Mouse (Mus musculus) forebrain, embryonic 12.5 days (tissue): ENCODE data around the gene Pdrg1. TPM values are rescaled to one million over a fixed set of nuclear protein-coding genes. Genes with fewer than 3 reads are reported as not detected.

ENCODE experiments used
- ATAC-seq: fragments of 200-750 bp; cut with Nextera tagmentation; 2 replicates; pipeline ENCODE4 v1.8.0; 2017; ENCODE audit warnings: moderate TSS enrichment; ENCODE audit not compliant: low FRiP score
- H3K27ac ChIP-seq: fragments of 300-500 bp; sonication (generic); 2 replicates; pipeline ENCODE4 v1.5.1; 2016; ENCODE audit warnings: mild to moderate bottlenecking
- H3K27me3 ChIP-seq: fragments of 300-500 bp; sonication (generic); 2 replicates; pipeline ENCODE4 v1.6.1; 2016; ENCODE audit warnings: mild to moderate bottlenecking
- H3K36me3 ChIP-seq: fragments of 300-500 bp; sonication (generic); replicated peaks from 2 replicates; pipeline ENCODE4 v1.6.1; 2016; ENCODE audit warnings: mild to moderate bottlenecking
- H3K4me1 ChIP-seq: fragments of 300-500 bp; sonication (generic); 2 replicates; pipeline ENCODE4 v1.6.1; 2016
- H3K4me2 ChIP-seq: fragments of 300-500 bp; sonication (generic); 2 replicates; pipeline ENCODE4 v1.6.1; 2016; ENCODE audit warnings: mild to moderate bottlenecking, moderate library complexity
- H3K4me3 ChIP-seq: fragments of 300-500 bp; sonication (generic); replicated peaks from 2 replicates; pipeline ENCODE4 v1.5.1; 2016; ENCODE audit warnings: mild to moderate bottlenecking
- H3K9ac ChIP-seq: fragments of 300-500 bp; sonication (generic); 2 replicates; pipeline ENCODE4 v1.6.1; 2016; ENCODE audit warnings: mild to moderate bottlenecking
- H3K9me3 ChIP-seq: fragments of 300-500 bp; sonication (generic); 2 replicates; pipeline ENCODE4 v1.6.1; 2016
- WGBS: fragments of 180-500 bp; shearing (Covaris S2); methylation state at CpG from one replicate; pipeline ENCODE4 v1.1.7; 2016; 5-methylcytosine and 5-hydroxymethylcytosine counted together
- polyA plus RNA-seq: library from polyadenylated mRNA; unstranded; fragments of >200 nt; fragmentation: Nextera tagmentation; extraction: Ambion mirVana; gene quantifications from 2 replicates; pipeline ENCODE4 v1.2.1, GENCODE M21; 2016

The Pdrg1 gene
- polyA plus RNA-seq, 1 experiment from 2014 or later = 119 TPM

DNA sequence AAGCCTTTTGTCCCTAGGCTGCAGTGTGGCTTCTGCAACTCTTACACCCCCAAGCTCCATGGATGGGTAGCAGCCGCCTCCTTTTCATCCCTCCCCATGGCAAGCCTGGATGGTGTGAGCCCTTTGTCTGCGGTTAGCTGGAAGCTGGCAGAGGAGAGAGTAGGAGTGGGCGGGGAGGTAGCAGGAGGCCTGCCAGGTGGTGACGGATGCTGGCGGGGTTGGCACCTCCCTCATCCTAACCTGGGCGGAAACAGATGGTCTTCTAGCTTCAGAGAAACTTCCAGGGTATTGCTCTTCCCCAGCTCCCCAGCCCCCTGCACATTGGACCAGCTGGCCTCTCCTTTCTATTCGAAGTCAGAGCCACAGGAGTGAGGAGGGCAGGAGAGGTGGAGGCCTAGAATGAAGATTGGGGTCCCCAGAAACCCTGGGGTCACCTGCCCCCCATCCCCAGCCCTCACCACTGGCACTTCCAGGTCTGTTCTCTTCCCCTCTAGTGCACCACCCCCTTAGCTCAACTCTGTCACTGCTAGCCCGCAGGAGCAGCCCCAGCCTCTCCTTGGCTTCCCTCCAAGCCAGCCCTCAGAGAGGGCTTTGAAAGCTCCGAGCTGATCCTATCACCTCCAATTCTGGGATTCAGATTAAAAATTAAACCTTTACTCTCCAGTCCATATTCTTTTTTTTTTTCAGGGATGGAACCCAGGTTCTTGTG lies 34.2 kb upstream of the Pdrg1 start:
- Histone ChIP-seq H3K4me3 (no peak overlapping the region), H3K27ac (peak overlapping the region; percentile 57), H3K27me3 (peaks cover 49% of the 10 kb centered on the region), H3K4me2 (no peak overlapping the region), H3K4me1 (peaks cover 25% of the 10 kb centered on the region), H3K9ac (no peak overlapping the region), H3K9me3 (no peaks in the 10 kb centered on the region), H3K36me3 (peaks cover 1% of the 10 kb centered on the region; the same call in 1 of the 2 replicates)
- ATAC-seq = peak; percentile 52; the same call in 1 of the 2 replicates
- WGBS = 43% methylated on average over 9 of the region's 9 CpGs

DNA sequence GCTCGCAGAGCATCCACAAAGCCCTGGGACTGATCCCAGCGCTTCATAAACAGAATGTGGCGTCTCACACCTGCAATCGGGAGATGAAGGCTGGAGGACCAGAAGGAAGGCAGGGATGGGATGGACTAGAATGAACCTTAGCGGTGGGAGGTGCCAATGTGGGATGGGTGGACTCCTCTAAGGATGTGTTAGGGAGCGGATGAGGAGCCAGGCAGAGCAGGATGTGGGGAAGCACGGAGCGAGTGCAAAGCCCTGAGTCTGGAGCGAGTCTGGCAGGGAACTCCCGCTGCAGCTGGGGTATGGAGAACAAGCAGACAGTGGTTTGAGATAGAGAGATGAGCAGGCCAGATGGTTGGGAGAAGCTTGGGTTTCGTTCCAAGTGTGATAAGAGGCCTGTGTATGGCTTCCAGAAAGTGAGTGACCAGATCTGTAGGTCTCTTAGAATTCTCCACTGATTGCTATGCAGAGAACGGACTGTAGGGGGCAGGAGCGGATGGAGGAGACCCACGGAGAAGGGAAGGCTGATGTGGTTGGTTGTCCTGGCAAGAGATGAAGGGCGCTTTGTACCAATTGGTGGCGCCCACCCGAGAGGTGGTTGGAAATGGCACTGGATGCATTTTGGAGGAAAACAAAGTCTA lies 32.7 kb upstream of the Pdrg1 start:
- Histone ChIP-seq H3K4me2 (no peak overlapping the region), H3K27ac (0 out of 2 replicates have a peak overlapping the region, but pooled peaks have one; percentile 26), H3K4me3 (no peak overlapping the region), H3K36me3 (no peaks in the 10 kb centered on the region), H3K9me3 (no peaks in the 10 kb centered on the region), H3K9ac (no peak overlapping the region), H3K27me3 (peaks cover 39% of the 10 kb centered on the region), H3K4me1 (peaks cover 25% of the 10 kb centered on the region)
- ATAC-seq = no peak
- 41% methylated on average over 17 of the region's 17 CpGs for WGBS

DNA sequence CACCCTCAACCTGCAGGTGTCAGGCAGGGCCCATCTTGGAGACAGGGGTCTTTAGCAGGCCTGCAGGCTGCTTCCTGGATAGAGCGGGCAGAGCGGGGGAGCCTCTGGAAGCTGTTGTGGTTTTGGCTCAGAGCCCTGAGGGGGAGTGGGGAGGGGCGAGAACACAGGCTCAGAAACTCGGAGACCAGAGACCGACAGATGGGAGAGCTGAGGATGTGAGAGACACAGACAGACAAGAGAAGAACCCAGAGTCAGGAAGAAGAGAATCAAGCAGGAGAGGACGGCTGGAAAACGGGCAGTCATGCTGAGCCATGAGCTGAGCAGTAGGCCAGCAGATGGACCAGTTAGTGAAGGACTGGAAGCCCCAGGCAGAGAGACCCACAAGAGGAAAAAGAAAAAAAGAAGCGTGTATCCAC lies 30.7 kb upstream of the Pdrg1 start:
- 45% methylated on average over 8 of the region's 8 CpGs for WGBS
- no peak overlapping the region for H3K9ac ChIP-seq
- peak overlapping the region; percentile 81 for H3K27ac ChIP-seq
- ATAC-seq = peak; percentile 53; the same call in 1 of the 2 replicates
- H3K27me3 ChIP-seq = peaks cover 21% of the 10 kb centered on the region
- no peaks in the 10 kb centered on the region for H3K9me3 ChIP-seq
- H3K4me1 ChIP-seq = peaks cover 20% of the 10 kb centered on the region
- no peak overlapping the region for H3K4me3 ChIP-seq
- H3K4me2 ChIP-seq = no peak overlapping the region
- no peaks in the 10 kb centered on the region for H3K36me3 ChIP-seq

DNA sequence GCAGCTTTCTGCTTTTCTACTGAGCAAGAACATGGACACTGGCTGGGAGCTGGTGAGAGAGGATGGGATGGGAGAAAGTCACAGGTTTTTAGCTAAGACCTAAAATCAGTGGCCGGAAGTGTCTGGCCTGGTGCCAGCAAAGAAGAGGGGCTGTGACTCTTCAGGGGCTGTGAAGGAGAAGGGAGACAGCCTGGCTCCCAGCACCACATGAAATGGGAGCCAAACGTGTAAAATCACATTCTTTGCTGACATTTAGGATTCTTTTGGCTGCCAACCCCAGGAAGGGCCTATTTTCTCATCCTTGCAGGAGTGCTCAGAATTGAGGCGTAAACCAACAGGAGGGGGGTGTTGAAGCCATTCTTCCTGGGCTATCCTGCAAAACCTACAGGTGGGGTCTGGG lies 28.7 kb upstream of the Pdrg1 start:
- Histone ChIP-seq H3K4me2 (no peak overlapping the region), H3K9me3 (no peaks in the 10 kb centered on the region), H3K36me3 (no peaks in the 10 kb centered on the region), H3K4me1 (peaks cover 13% of the 10 kb centered on the region), H3K9ac (no peak overlapping the region), H3K27ac (no peak overlapping the region), H3K4me3 (no peak overlapping the region), H3K27me3 (0 out of 2 replicates have a peak, but pooled peaks cover 11% of the 10 kb centered on the region)
- no peak for ATAC-seq
- 67% methylated on average over 3 of the region's 3 CpGs for WGBS

DNA sequence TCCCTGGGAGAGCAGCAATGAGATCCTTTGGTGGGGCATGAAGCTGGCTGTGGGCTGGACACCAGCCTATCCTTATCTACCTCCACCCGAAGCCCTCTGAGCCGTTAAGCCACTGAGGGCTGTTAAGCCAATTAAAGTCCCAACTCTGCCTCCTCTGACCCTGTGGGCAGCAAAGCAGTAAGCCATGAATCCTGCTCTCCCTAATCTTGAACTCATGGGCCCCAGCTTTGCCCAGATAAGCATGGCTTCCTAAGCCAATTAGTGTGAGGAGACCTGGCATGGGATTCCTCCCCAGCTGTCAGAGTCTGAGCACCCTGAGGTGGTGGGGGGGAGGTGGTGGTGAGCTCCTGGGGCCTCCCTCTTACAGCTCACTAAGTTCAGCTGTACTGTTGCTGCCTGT lies 21.5 kb upstream of the Pdrg1 start:
- Histone ChIP-seq H3K27me3 (peaks cover 48% of the 10 kb centered on the region), H3K27ac (no peak overlapping the region), H3K4me3 (no peak overlapping the region), H3K36me3 (no peaks in the 10 kb centered on the region), H3K4me1 (peaks cover 23% of the 10 kb centered on the region), H3K9me3 (no peaks in the 10 kb centered on the region), H3K9ac (no peak overlapping the region), H3K4me2 (no peak overlapping the region)
- ATAC-seq = no peak
- 7% methylated on average over 2 of the region's 2 CpGs for WGBS

DNA sequence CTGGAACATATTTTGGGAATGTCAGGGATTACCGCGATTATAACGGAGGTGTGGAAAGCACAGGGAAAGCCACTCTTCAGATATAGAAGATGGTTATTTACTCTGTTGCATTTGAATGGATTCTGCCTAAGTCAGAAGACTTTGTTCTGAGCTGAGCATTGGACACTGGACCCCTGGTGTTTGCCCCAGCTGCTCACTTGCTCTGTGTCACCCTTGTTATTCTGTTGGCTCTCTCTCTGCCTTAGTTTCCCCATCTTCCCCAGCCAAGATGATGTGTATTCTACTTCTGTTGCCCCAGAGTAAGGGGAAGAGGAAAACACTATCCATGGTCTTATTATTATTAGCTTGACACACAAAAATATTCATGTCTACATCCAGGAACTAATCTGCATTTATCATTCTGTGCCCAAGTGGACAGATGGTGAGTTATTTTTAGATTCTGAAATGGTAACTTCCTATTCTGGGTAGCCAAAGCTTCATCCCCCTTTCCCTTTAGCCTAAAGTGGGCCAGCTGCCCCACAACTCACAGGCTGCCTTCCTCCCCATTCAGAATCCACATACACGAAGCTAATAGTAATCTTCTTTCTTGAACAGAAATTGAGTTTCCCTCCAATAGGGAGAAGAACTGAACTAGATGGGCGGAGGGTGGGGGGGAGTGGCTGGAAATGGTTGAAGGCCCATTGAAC lies 18.5 kb upstream of the Pdrg1 start:
- peak overlapping the region; percentile 61 for H3K4me3 ChIP-seq
- H3K4me2 ChIP-seq = peak overlapping the region; percentile 81
- no peak overlapping the region for H3K9ac ChIP-seq
- peaks cover 77% of the 10 kb centered on the region for H3K27me3 ChIP-seq
- H3K9me3 ChIP-seq = no peaks in the 10 kb centered on the region
- no peaks in the 10 kb centered on the region for H3K36me3 ChIP-seq
- WGBS = 65% methylated on average over 5 of the region's 5 CpGs
- no peak for ATAC-seq
- H3K27ac ChIP-seq = no peak overlapping the region
- peaks cover 35% of the 10 kb centered on the region for H3K4me1 ChIP-seq

DNA sequence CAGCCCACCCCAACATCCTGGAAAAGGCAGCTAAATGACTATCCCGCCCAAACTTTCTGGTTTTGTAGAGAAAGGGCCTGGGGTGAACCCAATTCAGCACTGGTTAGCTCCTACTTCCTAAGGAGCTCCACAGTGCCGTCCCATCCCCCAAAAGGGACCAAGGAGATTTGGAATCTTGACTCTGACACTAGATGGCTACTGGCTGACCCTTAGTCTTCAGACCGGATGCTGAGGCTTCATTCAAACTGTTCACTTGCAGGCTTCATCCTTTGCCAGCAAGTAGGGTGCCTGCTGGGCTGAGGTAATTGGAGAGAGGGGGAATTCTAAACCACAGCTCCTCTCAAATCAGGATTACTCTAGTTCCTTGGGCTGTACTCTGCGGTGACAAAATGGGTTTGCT lies 17.7 kb upstream of the Pdrg1 start:
- 6% methylated on average over 4 of the region's 4 CpGs for whole genome bisulfite sequencing

DNA sequence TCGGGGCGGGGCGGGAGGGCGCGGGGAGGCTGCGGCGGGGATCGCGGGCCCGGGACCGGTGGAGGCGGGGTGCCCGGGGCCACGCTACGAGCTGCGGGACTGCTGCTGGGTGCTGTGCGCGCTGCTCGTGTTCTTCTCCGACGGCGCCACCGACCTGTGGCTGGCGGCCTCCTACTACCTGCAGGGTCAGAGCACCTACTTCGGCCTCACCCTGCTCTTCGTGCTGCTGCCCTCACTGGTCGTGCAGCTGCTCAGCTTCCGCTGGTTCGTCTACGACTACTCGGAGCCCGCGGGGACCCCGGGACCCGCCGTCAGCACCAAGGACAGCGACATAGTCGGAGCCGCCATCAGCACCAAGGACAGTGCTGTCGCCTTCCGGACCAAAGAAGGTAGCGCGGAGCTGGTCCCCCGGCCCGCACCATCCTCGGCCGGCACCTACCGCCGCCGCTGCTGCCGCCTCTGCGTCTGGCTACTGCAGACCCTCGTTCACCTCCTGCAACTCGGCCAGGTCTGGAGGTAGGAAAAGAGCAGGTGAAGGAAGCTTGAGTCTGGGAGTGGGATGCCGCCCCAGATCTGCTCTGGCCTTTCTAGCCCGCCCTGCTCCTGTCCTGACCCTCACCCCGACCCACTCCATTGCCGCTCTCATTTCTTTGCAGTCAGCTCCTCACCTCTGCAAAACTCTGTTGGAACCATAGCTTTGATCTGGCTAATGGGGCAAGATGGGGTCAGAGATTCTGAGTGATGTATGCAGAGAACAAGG lies 17.0 kb upstream of the Pdrg1 start:
- H3K36me3 ChIP-seq = no peaks in the 10 kb centered on the region
- peak; percentile 78 for ATAC-seq
- H3K4me1 ChIP-seq = peaks cover 31% of the 10 kb centered on the region
- H3K27ac ChIP-seq = peak overlapping the region; percentile 53; the same call in 1 of the 2 replicates
- H3K27me3 ChIP-seq = peaks cover 72% of the 10 kb centered on the region
- peak overlapping the region; percentile 64 for H3K9ac ChIP-seq
- peak overlapping the region; percentile 81 for H3K4me2 ChIP-seq
- 2% methylated on average over 48 of the region's 58 CpGs for WGBS
- no peaks in the 10 kb centered on the region for H3K9me3 ChIP-seq
- peak overlapping the region; percentile 61 for H3K4me3 ChIP-seq

More for the DNA sequence above, 17.7 kb upstream of the Pdrg1 start:
- Histone ChIP-seq H3K27ac (no peak overlapping the region), H3K36me3 (no peaks in the 10 kb centered on the region), H3K27me3 (peaks cover 73% of the 10 kb centered on the region), H3K4me2 (peak overlapping the region; percentile 81), H3K9ac (no peak overlapping the region), H3K4me1 (peaks cover 31% of the 10 kb centered on the region), H3K9me3 (no peaks in the 10 kb centered on the region), H3K4me3 (peak overlapping the region; percentile 61)
- ATAC-seq = no peak

DNA sequence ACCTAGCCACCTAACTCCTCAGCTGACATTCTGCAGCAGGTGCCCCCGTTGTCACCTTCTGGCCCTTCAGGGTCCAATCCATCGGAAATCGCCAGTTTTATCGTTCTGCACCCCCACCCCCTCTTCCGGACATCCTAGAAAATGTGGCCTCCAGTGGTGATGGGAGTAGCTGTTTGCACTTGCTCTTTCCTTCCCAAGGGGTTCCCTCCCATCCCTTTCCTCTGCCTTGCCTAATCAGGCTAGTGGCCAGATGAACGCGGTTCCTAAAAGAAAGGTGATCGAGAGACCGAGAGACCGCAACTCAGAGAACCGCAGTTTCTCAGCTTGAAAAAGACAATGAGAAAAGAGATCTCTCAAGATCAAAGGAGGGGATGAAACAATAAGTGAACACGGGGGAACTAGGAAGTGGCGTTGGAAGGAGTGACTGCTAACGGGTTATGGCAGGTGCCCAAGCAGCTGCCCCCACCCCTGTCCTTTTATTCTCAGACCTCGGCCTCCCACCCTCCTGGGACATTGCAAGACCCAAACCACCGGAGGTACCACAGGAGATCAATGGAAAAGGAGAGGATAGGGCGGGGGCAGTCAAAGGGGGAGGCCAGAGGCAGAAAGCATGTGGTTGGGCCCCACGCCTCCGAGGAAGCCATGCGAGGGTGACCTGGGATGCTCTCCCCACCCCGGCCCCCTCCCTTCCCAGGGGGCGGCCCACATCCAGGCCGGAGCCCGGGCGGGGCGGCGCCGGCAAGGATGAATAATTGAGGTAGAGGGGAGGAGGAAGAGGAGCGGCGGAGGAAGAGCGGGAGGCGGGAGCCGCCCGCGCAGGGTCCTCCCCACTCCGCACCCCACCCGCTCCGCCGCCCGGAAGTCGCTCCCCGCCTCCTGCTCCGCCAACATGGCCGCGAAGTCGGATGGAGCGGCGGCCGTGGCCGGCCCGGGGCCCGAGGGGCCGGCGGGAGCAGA lies 16.2 kb upstream of the Pdrg1 start, which contains the start of gene Xkr7:
Gene Xkr7, plus strand, starts transcription at position 727 of the 957 bp plus-strand sequence.
- Histone ChIP-seq H3K9me3 (no peaks in the 10 kb centered on the region), H3K4me1 (peaks cover 31% of the 10 kb centered on the region), H3K9ac (peak within 1 kb of the TSS; percentile 64), H3K27me3 (peaks cover 69% of the 10 kb centered on the region), H3K36me3 (no peaks in the 10 kb centered on the region), H3K4me3 (peak within 1 kb of the TSS; percentile 61), H3K27ac (peak within 1 kb of the TSS; percentile 53), H3K4me2 (peak within 1 kb of the TSS; percentile 81)
- under 1% methylated on average over 29 of the region's 54 CpGs for WGBS
- ATAC-seq = peak; percentile 84

DNA sequence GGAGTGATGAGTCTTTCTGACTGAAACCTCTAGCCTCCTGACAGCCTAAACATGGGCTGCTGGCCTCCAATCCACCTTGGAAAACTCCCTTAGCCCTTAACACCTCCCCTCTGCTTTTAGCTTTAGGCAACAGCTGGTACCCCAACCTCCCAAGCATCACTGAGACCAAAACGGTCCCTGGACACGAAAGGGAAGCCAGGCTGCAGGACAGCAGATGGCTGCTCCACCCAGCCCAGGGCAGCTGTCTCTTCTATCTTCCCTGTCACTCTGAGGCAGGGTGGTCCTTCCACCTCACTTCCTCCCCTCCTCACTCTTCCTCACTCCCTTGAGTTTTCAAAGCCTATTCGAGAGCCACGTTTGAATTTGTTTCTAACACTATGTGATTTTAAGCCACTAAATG lies 15.2 kb upstream of the Pdrg1 start:
- peaks cover 31% of the 10 kb centered on the region for H3K4me1 ChIP-seq
- H3K36me3 ChIP-seq = no peaks in the 10 kb centered on the region
- no peak for ATAC-seq
- H3K4me2 ChIP-seq = no peak overlapping the region
- H3K9ac ChIP-seq = no peak overlapping the region
- H3K4me3 ChIP-seq = no peak overlapping the region
- peaks cover 68% of the 10 kb centered on the region for H3K27me3 ChIP-seq
- H3K9me3 ChIP-seq = no peaks in the 10 kb centered on the region
- no peak overlapping the region for H3K27ac ChIP-seq
- 25% methylated on average over 4 of the region's 4 CpGs for WGBS

DNA sequence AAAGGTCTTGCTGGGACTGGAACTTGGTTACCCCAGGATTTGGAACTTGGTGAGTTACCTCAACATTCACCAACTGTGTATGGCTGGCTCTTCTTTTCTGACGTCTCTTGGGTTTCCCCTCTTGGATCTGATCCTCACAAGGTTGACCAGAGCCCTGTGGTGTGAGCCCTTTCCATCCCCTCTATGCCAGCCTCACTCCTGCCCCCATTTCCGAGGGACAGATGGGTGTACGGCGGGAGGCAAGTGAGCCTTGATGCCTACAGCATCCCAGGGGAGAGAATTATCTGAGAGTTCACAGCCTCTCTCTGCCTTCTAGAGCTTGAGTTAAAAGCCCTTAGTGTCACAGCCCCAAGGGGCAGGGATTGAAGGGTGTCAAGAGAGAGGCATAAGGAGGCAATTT lies 12.3 kb upstream of the Pdrg1 start:
- H3K36me3 ChIP-seq = no peaks in the 10 kb centered on the region
- no peak overlapping the region for H3K27ac ChIP-seq
- no peak for ATAC-seq

More for the DNA sequence above, 12.3 kb upstream of the Pdrg1 start:
- H3K27me3 ChIP-seq = peaks cover 57% of the 10 kb centered on the region
- H3K4me3 ChIP-seq = no peak overlapping the region
- H3K9me3 ChIP-seq = no peaks in the 10 kb centered on the region
- H3K4me1 ChIP-seq = peaks cover 19% of the 10 kb centered on the region
- no peak overlapping the region for H3K9ac ChIP-seq
- WGBS = 69% methylated on average over 4 of the region's 4 CpGs
- no peak overlapping the region for H3K4me2 ChIP-seq
